Mouse (Mus musculus) hindbrain, embryonic 13.5 days (tissue): ENCODE measurements around the gene Col9a1. TPM values are rescaled to one million over a fixed set of nuclear protein-coding genes. Genes with fewer than 3 reads are reported as not detected.

ENCODE experiments used
- ATAC-seq: fragments of 200-750 bp; cut with Nextera tagmentation; 2 replicates; pipeline ENCODE4 v1.8.0; 2017; ENCODE audit warnings: moderate TSS enrichment; ENCODE audit not compliant: low FRiP score
- H3K27ac ChIP-seq: fragments of 300-500 bp; sonication (generic); 2 replicates; pipeline ENCODE4 v1.5.1; 2015; ENCODE audit warnings: inconsistent platforms, mild to moderate bottlenecking, moderate library complexity
- H3K27me3 ChIP-seq: fragments of 300-500 bp; sonication (generic); 2 replicates; pipeline ENCODE4 v1.6.1; 2015; ENCODE audit warnings: mild to moderate bottlenecking, inconsistent platforms
- H3K36me3 ChIP-seq: fragments of 300-500 bp; sonication (generic); 2 replicates; pipeline ENCODE4 v1.6.1; 2015; ENCODE audit warnings: mild to moderate bottlenecking, inconsistent platforms
- H3K4me1 ChIP-seq: fragments of 300-500 bp; sonication (generic); replicated peaks from 2 replicates; pipeline ENCODE4 v1.6.1; 2015; ENCODE audit warnings: inconsistent platforms
- H3K4me2 ChIP-seq: fragments of 300-500 bp; sonication (generic); 2 replicates; pipeline ENCODE4 v1.6.1; 2015; ENCODE audit warnings: inconsistent platforms, mild to moderate bottlenecking, moderate library complexity
- H3K4me3 ChIP-seq: fragments of 300-500 bp; sonication (generic); 2 replicates; pipeline ENCODE4 v1.5.1; 2015; ENCODE audit warnings: mild to moderate bottlenecking, inconsistent platforms
- H3K9ac ChIP-seq: fragments of 300-500 bp; sonication (generic); 2 replicates; pipeline ENCODE4 v1.6.1; 2015; ENCODE audit warnings: mild to moderate bottlenecking, inconsistent platforms
- H3K9me3 ChIP-seq: fragments of 300-500 bp; sonication (generic); 2 replicates; pipeline ENCODE4 v1.6.1; 2016; ENCODE audit warnings: inconsistent platforms
- WGBS: fragments of 180-500 bp; shearing (Covaris S2); methylation state at CpG from one replicate; pipeline ENCODE4 v1.1.7; 2015; 5-methylcytosine and 5-hydroxymethylcytosine counted together
- polyA plus RNA-seq: library from polyadenylated mRNA; unstranded; fragments of >200 nt; fragmentation: Nextera tagmentation; extraction: Ambion mirVana; gene quantifications from 2 replicates; pipeline ENCODE4 v1.2.1, GENCODE M21; 2015

Gene Col9a1
- polyA plus RNA-seq, result 5.9 and 13.1 TPM in 2 replicates

DNA sequence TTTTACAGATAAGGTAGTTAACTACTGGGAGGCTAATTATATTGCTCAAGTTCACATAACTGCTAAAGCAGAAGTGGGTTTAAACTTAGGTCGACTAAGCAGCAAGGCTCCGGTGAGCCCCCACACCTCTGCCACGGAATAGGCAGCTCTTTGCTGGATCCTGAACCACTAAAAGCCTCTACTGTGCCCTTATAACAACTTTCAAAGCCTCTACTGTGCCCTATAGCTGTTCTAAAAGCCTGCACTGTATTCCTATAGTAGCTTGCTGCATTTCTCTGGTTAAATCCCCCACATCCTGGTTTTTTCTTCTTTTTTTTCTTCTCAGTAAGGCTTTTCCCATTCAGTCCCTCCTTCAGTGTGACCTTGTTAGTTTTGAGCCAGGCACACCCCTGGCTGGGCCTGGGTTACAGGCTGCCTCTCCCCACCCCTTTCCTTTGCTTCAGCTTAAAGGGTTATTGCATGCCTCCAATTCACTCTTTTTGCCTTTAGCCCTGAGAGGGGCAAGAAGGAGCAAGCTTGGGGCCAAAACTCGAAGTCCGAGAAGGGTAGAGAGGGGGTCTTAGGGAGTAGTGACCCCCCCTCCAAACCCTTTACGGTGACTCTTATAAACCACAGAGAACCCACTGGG is at the start of gene Col9a1:
TSS of gene Col9a1 (plus strand) at position 387 of the 628 bp plus-strand sequence.
- no peak within 1 kb of the TSS for H3K27ac ChIP-seq
- no peaks in the 10 kb centered on the region for H3K27me3 ChIP-seq
- no peak for ATAC-seq
- no peak within 1 kb of the TSS for H3K4me3 ChIP-seq
- H3K36me3 ChIP-seq, result no peaks in the 10 kb centered on the region
- no peaks in the 10 kb centered on the region for H3K4me1 ChIP-seq
- no peaks in the 10 kb centered on the region; the same call in 1 of the 2 replicates for H3K9me3 ChIP-seq
- no peak within 1 kb of the TSS for H3K4me2 ChIP-seq
- WGBS, result 86% methylated on average over 6 of the region's 6 CpGs
- no peak within 1 kb of the TSS for H3K9ac ChIP-seq

DNA sequence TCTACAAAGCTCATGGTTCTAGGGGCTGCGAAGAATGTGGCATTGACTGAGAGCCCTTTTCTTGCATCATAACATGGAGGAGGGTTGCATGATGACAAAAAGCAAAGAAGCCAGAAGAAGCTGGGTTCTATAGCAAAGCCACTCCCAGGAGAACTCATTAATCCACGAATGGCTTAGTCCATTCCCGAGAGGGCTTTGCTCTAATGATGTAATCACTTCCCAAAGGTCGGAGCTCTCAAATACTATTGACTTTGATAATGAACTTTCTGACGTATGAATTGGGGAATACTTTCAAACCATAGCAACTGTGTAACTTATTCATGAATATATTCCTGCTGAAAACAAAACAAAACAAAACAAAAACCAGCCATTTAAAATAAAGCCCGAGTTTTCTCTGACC is 49.5 kb upstream of the Col9a1 start:
- no peaks in the 10 kb centered on the region for H3K36me3 ChIP-seq
- H3K27ac ChIP-seq, result no peak overlapping the region
- no peak overlapping the region for H3K9ac ChIP-seq
- 60% methylated on average over 6 of the region's 6 CpGs for WGBS
- H3K4me1 ChIP-seq, result no peaks in the 10 kb centered on the region; the same call in 1 of the 2 replicates
- H3K4me3 ChIP-seq, result no peak overlapping the region
- H3K4me2 ChIP-seq, result no peak overlapping the region
- ATAC-seq, result no peak
- no peaks in the 10 kb centered on the region for H3K9me3 ChIP-seq
- H3K27me3 ChIP-seq, result no peaks in the 10 kb centered on the region

- Histone ChIP-seq H3K27ac (no peak overlapping the region), H3K9me3 (no peaks in the 10 kb centered on the region), H3K4me3 (no peak overlapping the region), H3K36me3 (no peaks in the 10 kb centered on the region), H3K27me3 (no peaks in the 10 kb centered on the region), H3K4me1 (0 out of 2 replicates have a peak, but pooled peaks cover 3% of the 10 kb centered on the region), H3K9ac (no peak overlapping the region), H3K4me2 (peak overlapping the region; percentile 31)
- ATAC-seq, result no peak
- WGBS, result 36% methylated on average over 19 of the region's 19 CpGs
These were observed 43.6 kb upstream of the Col9a1 start for GRCm38 (mm10) chr1:24133853-24134252.

GRCm38 (mm10) chr1:24134792-24135191 is 42.6 kb upstream of the Col9a1 start:
- no peaks in the 10 kb centered on the region for H3K36me3 ChIP-seq
- no peak overlapping the region for H3K9ac ChIP-seq
- no peak overlapping the region for H3K4me2 ChIP-seq
- H3K27me3 ChIP-seq, result no peaks in the 10 kb centered on the region
- H3K4me3 ChIP-seq, result no peak overlapping the region
- H3K9me3 ChIP-seq, result no peaks in the 10 kb centered on the region
- WGBS, result 3% methylated on average over 1 of the region's 1 CpGs
- H3K4me1 ChIP-seq, result 0 out of 2 replicates have a peak, but pooled peaks cover 3% of the 10 kb centered on the region
- H3K27ac ChIP-seq, result no peak overlapping the region
- ATAC-seq, result 0 out of 2 replicates have a peak, but pooled peaks have one; percentile 50

DNA sequence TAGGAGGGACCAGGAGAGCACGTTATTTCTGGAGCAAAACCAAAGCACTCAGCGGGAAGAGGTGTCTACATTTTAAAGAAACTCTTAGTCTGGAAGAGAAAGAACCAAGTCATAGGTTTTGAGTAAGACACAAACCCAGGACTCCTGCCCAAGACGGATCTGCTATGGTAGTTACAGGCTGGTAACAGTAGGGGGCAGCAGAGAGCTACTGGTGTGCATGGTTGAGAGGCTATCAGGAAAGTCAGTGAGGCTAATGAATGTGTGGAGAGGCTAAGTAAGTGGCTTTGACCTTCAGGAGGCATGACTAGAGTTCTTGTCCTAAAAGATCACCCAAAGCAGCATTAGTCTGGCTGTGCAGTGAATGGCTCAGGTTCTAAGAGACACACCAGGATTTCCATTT is 40.3 kb upstream of the Col9a1 start:
- Histone ChIP-seq H3K27ac (no peak overlapping the region), H3K27me3 (no peaks in the 10 kb centered on the region), H3K9ac (no peak overlapping the region), H3K36me3 (no peaks in the 10 kb centered on the region), H3K4me3 (no peak overlapping the region), H3K4me2 (no peak overlapping the region), H3K9me3 (no peaks in the 10 kb centered on the region), H3K4me1 (0 out of 2 replicates have a peak, but pooled peaks cover 3% of the 10 kb centered on the region)
- WGBS, result 11% methylated on average over 3 of the region's 3 CpGs
- no peak for ATAC-seq

GRCm38 (mm10) chr1:24140555-24140954 is 36.9 kb upstream of the Col9a1 start:
- H3K4me2 ChIP-seq, result no peak overlapping the region
- no peaks in the 10 kb centered on the region for H3K9me3 ChIP-seq
- H3K9ac ChIP-seq, result no peak overlapping the region
- no peak overlapping the region for H3K4me3 ChIP-seq
- 74% methylated on average over 6 of the region's 6 CpGs for WGBS
- no peaks in the 10 kb centered on the region for H3K36me3 ChIP-seq
- H3K4me1 ChIP-seq, result no peaks in the 10 kb centered on the region
- no peak for ATAC-seq
- H3K27me3 ChIP-seq, result no peaks in the 10 kb centered on the region
- H3K27ac ChIP-seq, result no peak overlapping the region

DNA sequence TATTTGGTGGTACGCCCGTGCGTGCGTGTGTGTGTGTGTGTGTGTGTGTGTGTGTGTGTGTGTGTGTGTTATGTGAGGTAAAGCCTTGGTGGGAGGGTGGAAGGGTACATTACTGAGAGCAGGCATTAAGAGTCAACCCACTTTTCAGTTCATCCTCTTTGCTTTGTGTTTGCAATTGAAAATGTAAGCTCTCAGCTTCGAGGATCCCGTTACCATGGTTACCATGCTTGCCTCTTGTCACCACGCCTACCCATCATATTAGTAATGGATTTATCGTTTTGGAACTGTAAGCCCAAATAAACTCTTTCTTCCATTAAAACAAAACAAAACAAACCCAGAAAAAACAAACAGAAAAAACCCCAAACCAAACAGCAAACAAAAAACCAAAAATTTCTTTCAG is 33.9 kb upstream of the Col9a1 start:
- Histone ChIP-seq H3K4me2 (no peak overlapping the region), H3K9me3 (no peaks in the 10 kb centered on the region), H3K4me3 (no peak overlapping the region), H3K4me1 (no peaks in the 10 kb centered on the region), H3K27me3 (no peaks in the 10 kb centered on the region), H3K36me3 (no peaks in the 10 kb centered on the region), H3K9ac (no peak overlapping the region), H3K27ac (no peak overlapping the region)
- ATAC-seq, result no peak
- 72% methylated on average over 8 of the region's 8 CpGs for WGBS

DNA sequence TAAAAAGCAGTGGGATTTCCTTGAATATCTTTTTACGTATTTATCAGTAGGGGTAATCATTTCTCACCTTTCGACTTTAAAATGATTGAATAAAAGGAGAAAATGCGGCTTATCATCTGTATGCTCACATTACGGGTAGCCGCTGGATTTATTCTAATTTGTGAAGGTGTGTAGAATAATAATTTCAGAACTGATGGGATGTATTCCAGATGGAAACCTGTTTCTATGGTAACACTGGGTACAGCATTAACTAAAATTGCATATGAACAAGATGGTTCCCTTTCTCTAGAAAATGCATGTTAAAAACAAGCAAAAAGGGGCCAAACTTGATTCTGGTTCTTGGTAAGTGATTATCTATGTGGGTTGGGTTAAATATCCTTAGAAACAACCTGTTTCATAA is 19.7 kb upstream of the Col9a1 start:
- Histone ChIP-seq H3K27ac (no peak overlapping the region), H3K4me2 (no peak overlapping the region), H3K4me3 (no peak overlapping the region), H3K9ac (no peak overlapping the region), H3K9me3 (peaks cover 14% of the 10 kb centered on the region), H3K36me3 (no peaks in the 10 kb centered on the region), H3K4me1 (no peaks in the 10 kb centered on the region), H3K27me3 (no peaks in the 10 kb centered on the region)
- 89% methylated on average over 5 of the region's 5 CpGs for WGBS
- ATAC-seq, result no peak

DNA sequence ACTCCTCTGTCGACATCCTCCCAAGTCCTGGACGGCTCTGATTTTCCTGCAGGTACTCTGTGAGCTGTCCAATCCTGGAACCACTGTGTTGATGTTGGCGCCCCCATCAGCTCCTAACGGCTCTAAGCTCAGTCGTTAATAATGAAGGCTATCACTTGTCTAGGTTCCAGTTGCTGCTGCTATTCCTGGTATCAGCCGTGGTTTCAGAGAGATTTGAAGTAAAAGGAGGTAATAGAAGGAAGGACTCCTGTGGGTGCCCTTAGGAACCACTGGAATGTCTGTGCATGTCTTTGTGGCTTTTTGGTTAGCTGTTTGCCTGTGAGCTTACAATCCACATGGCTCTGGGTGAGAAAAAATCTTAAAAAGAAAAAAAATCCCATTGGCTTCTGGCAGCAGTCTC is 8.0 kb upstream of the Col9a1 start:
- no peak overlapping the region for H3K4me3 ChIP-seq
- ATAC-seq, result no peak
- WGBS, result 65% methylated on average over 6 of the region's 6 CpGs
- H3K4me1 ChIP-seq, result no peaks in the 10 kb centered on the region
- no peaks in the 10 kb centered on the region for H3K9me3 ChIP-seq
- H3K9ac ChIP-seq, result no peak overlapping the region
- no peak overlapping the region for H3K4me2 ChIP-seq
- H3K27me3 ChIP-seq, result no peaks in the 10 kb centered on the region
- H3K27ac ChIP-seq, result no peak overlapping the region
- H3K36me3 ChIP-seq, result no peaks in the 10 kb centered on the region

GRCm38 (mm10) chr1:24171205-24171866 is 6.1 kb upstream of the Col9a1 start:
- H3K9me3 ChIP-seq, result no peaks in the 10 kb centered on the region; the same call in 1 of the 2 replicates
- H3K4me3 ChIP-seq, result no peak overlapping the region
- no peak overlapping the region for H3K4me2 ChIP-seq
- H3K36me3 ChIP-seq, result no peaks in the 10 kb centered on the region
- no peak overlapping the region for H3K27ac ChIP-seq
- ATAC-seq, result peak; percentile 80; the same call in 1 of the 2 replicates
- no peaks in the 10 kb centered on the region for H3K27me3 ChIP-seq
- 3% methylated on average over 4 of the region's 4 CpGs for WGBS
- H3K4me1 ChIP-seq, result no peaks in the 10 kb centered on the region
- H3K9ac ChIP-seq, result no peak overlapping the region

DNA sequence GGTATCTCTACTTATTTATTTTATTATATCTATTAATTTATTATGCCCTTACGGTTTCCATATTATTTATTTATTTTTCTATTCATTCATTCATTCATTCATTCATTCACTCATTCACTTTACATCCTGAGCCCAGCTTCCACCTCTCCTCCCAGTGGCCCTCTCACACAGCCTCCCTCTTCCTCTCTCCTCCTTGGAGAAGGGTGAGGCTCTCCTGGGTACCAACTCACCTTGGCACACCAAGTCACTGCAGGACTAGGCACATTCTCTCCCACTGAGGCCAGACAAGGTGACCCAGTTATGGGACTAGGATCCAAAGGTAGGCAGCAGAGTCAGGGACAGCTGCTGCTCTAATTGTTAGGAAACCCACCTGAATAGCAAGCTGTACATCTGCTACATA is 5.5 kb upstream of the Col9a1 start:
- no peak overlapping the region for H3K4me2 ChIP-seq
- no peaks in the 10 kb centered on the region for H3K4me1 ChIP-seq
- WGBS, result 55% methylated on average over 1 of the region's 1 CpGs
- H3K27me3 ChIP-seq, result no peaks in the 10 kb centered on the region
- H3K4me3 ChIP-seq, result no peak overlapping the region
- no peak overlapping the region for H3K9ac ChIP-seq
- ATAC-seq, result no peak
- H3K27ac ChIP-seq, result no peak overlapping the region
- H3K9me3 ChIP-seq, result no peaks in the 10 kb centered on the region; the same call in 1 of the 2 replicates
- no peaks in the 10 kb centered on the region for H3K36me3 ChIP-seq

DNA sequence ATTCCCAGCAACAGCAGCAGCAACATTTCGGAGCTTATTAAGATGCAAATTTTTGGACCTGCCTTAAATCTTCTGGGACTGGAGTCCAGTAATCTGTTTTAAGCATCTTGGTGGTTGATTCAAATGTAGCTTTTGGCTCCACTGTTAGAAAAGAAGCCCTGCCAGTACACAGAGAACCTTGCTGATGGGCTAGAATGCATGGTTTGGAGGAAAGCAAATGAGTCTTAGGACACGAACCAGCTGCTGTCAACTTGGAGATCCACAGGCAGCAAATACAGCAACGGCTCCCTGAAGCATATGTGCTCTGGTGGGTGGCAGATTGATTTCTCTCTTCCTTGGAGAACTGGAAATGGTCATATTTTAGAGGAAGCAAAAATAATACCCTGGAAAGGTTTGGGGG is 4.8 kb upstream of the Col9a1 start:
- 57% methylated on average over 3 of the region's 3 CpGs for WGBS
- no peak overlapping the region for H3K27ac ChIP-seq
- no peaks in the 10 kb centered on the region for H3K27me3 ChIP-seq
- H3K4me3 ChIP-seq, result no peak overlapping the region
- no peak overlapping the region for H3K4me2 ChIP-seq
- ATAC-seq, result no peak
- no peaks in the 10 kb centered on the region; the same call in 1 of the 2 replicates for H3K9me3 ChIP-seq
- H3K4me1 ChIP-seq, result no peaks in the 10 kb centered on the region
- H3K9ac ChIP-seq, result no peak overlapping the region
- H3K36me3 ChIP-seq, result no peaks in the 10 kb centered on the region

DNA sequence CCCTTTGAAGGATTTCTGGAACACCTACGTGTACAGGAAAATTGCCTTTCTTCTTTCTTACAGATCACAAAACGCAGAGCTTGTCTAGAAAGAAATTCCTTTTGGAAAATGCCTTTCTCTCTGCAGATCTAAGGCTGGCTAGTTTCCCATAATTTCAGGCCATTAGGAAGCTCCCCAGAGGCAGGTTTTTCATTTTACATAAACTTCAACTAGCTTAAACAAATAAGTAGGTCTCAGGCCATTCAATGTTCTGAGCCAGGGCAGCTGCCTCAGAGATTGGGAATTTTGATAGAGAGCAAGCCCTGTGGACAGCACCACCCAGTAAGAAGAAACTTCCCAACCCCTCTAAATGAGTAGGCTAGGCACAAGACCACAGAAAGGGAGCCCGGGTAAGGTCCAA is 1.6 kb upstream of the Col9a1 start:
- H3K27ac ChIP-seq, result no peak overlapping the region
- H3K9me3 ChIP-seq, result no peaks in the 10 kb centered on the region; the same call in 1 of the 2 replicates
- H3K9ac ChIP-seq, result no peak overlapping the region
- no peaks in the 10 kb centered on the region for H3K36me3 ChIP-seq
- H3K27me3 ChIP-seq, result no peaks in the 10 kb centered on the region
- no peak overlapping the region for H3K4me2 ChIP-seq
- WGBS, result 85% methylated on average over 3 of the region's 3 CpGs
- H3K4me1 ChIP-seq, result no peaks in the 10 kb centered on the region
- ATAC-seq, result no peak
- H3K4me3 ChIP-seq, result no peak overlapping the region
